Mouse (Mus musculus): ENCODE data around the gene Gm8251.

DNA sequence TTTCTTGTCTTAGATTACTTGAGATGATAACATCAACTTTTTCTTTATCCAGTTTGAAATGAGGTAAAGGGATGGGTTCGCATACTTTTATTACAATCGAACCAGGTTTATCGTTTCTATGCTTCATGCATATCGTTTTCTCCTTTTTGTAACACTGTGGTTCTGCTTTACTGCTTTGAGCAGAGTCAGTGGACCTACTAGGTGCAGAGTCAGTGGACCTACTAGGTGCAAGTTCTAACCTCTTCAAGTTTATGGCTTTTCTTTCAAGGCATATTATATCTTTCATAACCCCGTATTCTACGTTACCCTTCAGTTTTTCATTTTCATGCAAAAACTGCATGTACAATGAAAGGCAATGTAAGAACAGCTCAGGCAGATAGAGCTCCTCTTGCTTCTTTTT is 1.7 kb upstream of the Gm8251 start:
- TF ChIP-seq POLR2A (IDR thresholded peaks at IDR 0.05; ENCODE audit: control insufficient read depth, extremely low read depth, insufficient read depth, low read length, poor library complexity) = no peak
- TF ChIP-seq CTCF (IDR thresholded peaks at IDR 0.05; ENCODE audit: borderline replicate concordance, control insufficient read depth, extremely low read depth, insufficient read depth, low read length, poor library complexity) = no peak
